Mouse (Mus musculus) hindbrain, embryonic 13.5 days (tissue): ENCODE results near the gene Rgs10. TPM values are rescaled to one million over a fixed set of nuclear protein-coding genes. Genes with fewer than 3 reads are reported as not detected.

Experiments
- ATAC-seq: fragments of 200-750 bp; cut with Nextera tagmentation; 2 replicates; pipeline ENCODE4 v1.8.0; 2017; ENCODE audit warnings: moderate TSS enrichment; ENCODE audit not compliant: low FRiP score
- H3K27ac ChIP-seq: fragments of 300-500 bp; sonication (generic); 2 replicates; pipeline ENCODE4 v1.5.1; 2015; ENCODE audit warnings: inconsistent platforms, mild to moderate bottlenecking, moderate library complexity
- H3K27me3 ChIP-seq: fragments of 300-500 bp; sonication (generic); 2 replicates; pipeline ENCODE4 v1.6.1; 2015; ENCODE audit warnings: mild to moderate bottlenecking, inconsistent platforms
- H3K36me3 ChIP-seq: fragments of 300-500 bp; sonication (generic); 2 replicates; pipeline ENCODE4 v1.6.1; 2015; ENCODE audit warnings: mild to moderate bottlenecking, inconsistent platforms
- H3K4me1 ChIP-seq: fragments of 300-500 bp; sonication (generic); replicated peaks from 2 replicates; pipeline ENCODE4 v1.6.1; 2015; ENCODE audit warnings: inconsistent platforms
- H3K4me2 ChIP-seq: fragments of 300-500 bp; sonication (generic); 2 replicates; pipeline ENCODE4 v1.6.1; 2015; ENCODE audit warnings: inconsistent platforms, mild to moderate bottlenecking, moderate library complexity
- H3K4me3 ChIP-seq: fragments of 300-500 bp; sonication (generic); 2 replicates; pipeline ENCODE4 v1.5.1; 2015; ENCODE audit warnings: mild to moderate bottlenecking, inconsistent platforms
- H3K9ac ChIP-seq: fragments of 300-500 bp; sonication (generic); 2 replicates; pipeline ENCODE4 v1.6.1; 2015; ENCODE audit warnings: mild to moderate bottlenecking, inconsistent platforms
- H3K9me3 ChIP-seq: fragments of 300-500 bp; sonication (generic); 2 replicates; pipeline ENCODE4 v1.6.1; 2016; ENCODE audit warnings: inconsistent platforms
- WGBS: fragments of 180-500 bp; shearing (Covaris S2); methylation state at CpG from one replicate; pipeline ENCODE4 v1.1.7; 2015; 5-methylcytosine and 5-hydroxymethylcytosine counted together
- polyA plus RNA-seq: library from polyadenylated mRNA; unstranded; fragments of >200 nt; fragmentation: Nextera tagmentation; extraction: Ambion mirVana; gene quantifications from 2 replicates; pipeline ENCODE4 v1.2.1, GENCODE M21; 2015

Rgs10 gene
- polyA plus RNA-seq, 1 experiment from 2014 or later, result 40.2 TPM

GRCm38 (mm10) chr7:128403586-128403985 lies 15.0 kb downstream of the Rgs10 start:
- no peak for ATAC-seq
- no peaks in the 10 kb centered on the region for H3K27me3 ChIP-seq
- no peak overlapping the region for H3K4me2 ChIP-seq
- H3K4me3 ChIP-seq, result no peak overlapping the region
- no peaks in the 10 kb centered on the region for H3K4me1 ChIP-seq
- no peaks in the 10 kb centered on the region for H3K9me3 ChIP-seq
- 85% methylated on average over 6 of the region's 6 CpGs for WGBS
- H3K27ac ChIP-seq, result no peak overlapping the region
- H3K36me3 ChIP-seq, result peaks cover 13% of the 10 kb centered on the region; the same call in 1 of the 2 replicates
- H3K9ac ChIP-seq, result no peak overlapping the region

- H3K9me3 ChIP-seq, result no peaks in the 10 kb centered on the region
- H3K36me3 ChIP-seq, result peaks cover 13% of the 10 kb centered on the region; the same call in 1 of the 2 replicates
- H3K4me2 ChIP-seq, result no peak overlapping the region
- 89% methylated on average over 10 of the region's 10 CpGs for WGBS
- no peak overlapping the region for H3K27ac ChIP-seq
- H3K27me3 ChIP-seq, result no peaks in the 10 kb centered on the region
- H3K4me1 ChIP-seq, result no peaks in the 10 kb centered on the region
- ATAC-seq, result no peak
- no peak overlapping the region for H3K4me3 ChIP-seq
- no peak overlapping the region for H3K9ac ChIP-seq
These were observed 15.4 kb downstream of the Rgs10 start for GRCm38 (mm10) chr7:128403128-128403527.

- H3K36me3 ChIP-seq, result peaks cover 13% of the 10 kb centered on the region; the same call in 1 of the 2 replicates
- H3K9me3 ChIP-seq, result no peaks in the 10 kb centered on the region
- H3K4me2 ChIP-seq, result no peak overlapping the region
- no peak overlapping the region for H3K4me3 ChIP-seq
- WGBS, result 91% methylated on average over 8 of the region's 8 CpGs
- H3K27me3 ChIP-seq, result no peaks in the 10 kb centered on the region
- no peaks in the 10 kb centered on the region for H3K4me1 ChIP-seq
- H3K27ac ChIP-seq, result no peak overlapping the region
- ATAC-seq, result no peak
- H3K9ac ChIP-seq, result no peak overlapping the region
These were observed 16.0 kb downstream of the Rgs10 start for GRCm38 (mm10) chr7:128402577-128402976.

- H3K27ac ChIP-seq, result no peak overlapping the region
- 80% methylated on average over 4 of the region's 4 CpGs for WGBS
- H3K27me3 ChIP-seq, result no peaks in the 10 kb centered on the region
- no peak overlapping the region for H3K4me2 ChIP-seq
- H3K4me1 ChIP-seq, result no peaks in the 10 kb centered on the region
- no peaks in the 10 kb centered on the region for H3K9me3 ChIP-seq
- peaks cover 13% of the 10 kb centered on the region; the same call in 1 of the 2 replicates for H3K36me3 ChIP-seq
- H3K9ac ChIP-seq, result no peak overlapping the region
- ATAC-seq, result no peak
- H3K4me3 ChIP-seq, result no peak overlapping the region
These were observed 19.9 kb downstream of the Rgs10 start for GRCm38 (mm10) chr7:128398664-128399063.

- no peak for ATAC-seq
- H3K4me1 ChIP-seq, result 0 out of 2 replicates have a peak, but pooled peaks cover 3% of the 10 kb centered on the region
- H3K36me3 ChIP-seq, result peaks cover 8% of the 10 kb centered on the region; the same call in 1 of the 2 replicates
- no peak overlapping the region for H3K9ac ChIP-seq
- 74% methylated on average over 2 of the region's 2 CpGs for WGBS
- H3K4me2 ChIP-seq, result no peak overlapping the region
- no peaks in the 10 kb centered on the region for H3K9me3 ChIP-seq
- no peak overlapping the region for H3K27ac ChIP-seq
- no peaks in the 10 kb centered on the region for H3K27me3 ChIP-seq
- H3K4me3 ChIP-seq, result no peak overlapping the region
These were observed 21.5 kb downstream of the Rgs10 start for GRCm38 (mm10) chr7:128397066-128397465.

- H3K36me3 ChIP-seq, result no peaks in the 10 kb centered on the region
- peaks cover 16% of the 10 kb centered on the region; the same call in 1 of the 2 replicates for H3K4me1 ChIP-seq
- 64% methylated on average over 4 of the region's 4 CpGs for WGBS
- no peak overlapping the region for H3K4me3 ChIP-seq
- no peak overlapping the region for H3K9ac ChIP-seq
- H3K27ac ChIP-seq, result no peak overlapping the region
- H3K27me3 ChIP-seq, result 0 out of 2 replicates have a peak, but pooled peaks cover 2% of the 10 kb centered on the region
- no peak for ATAC-seq
- no peak overlapping the region for H3K4me2 ChIP-seq
- no peaks in the 10 kb centered on the region for H3K9me3 ChIP-seq
These were observed 24.8 kb downstream of the Rgs10 start for GRCm38 (mm10) chr7:128393756-128394155.

GRCm38 (mm10) chr7:128392972-128393314 lies 25.6 kb downstream of the Rgs10 start:
- no peak overlapping the region for H3K4me2 ChIP-seq
- no peaks in the 10 kb centered on the region for H3K9me3 ChIP-seq
- 0 out of 2 replicates have a peak, but pooled peaks cover 2% of the 10 kb centered on the region for H3K27me3 ChIP-seq
- no peak overlapping the region for H3K27ac ChIP-seq
- no peaks in the 10 kb centered on the region for H3K36me3 ChIP-seq
- H3K4me1 ChIP-seq, result peaks cover 16% of the 10 kb centered on the region; the same call in 1 of the 2 replicates
- WGBS, result 48% methylated on average over 5 of the region's 5 CpGs
- H3K4me3 ChIP-seq, result no peak overlapping the region
- no peak for ATAC-seq
- H3K9ac ChIP-seq, result no peak overlapping the region

- Histone ChIP-seq H3K4me1 (peaks cover 16% of the 10 kb centered on the region; the same call in 1 of the 2 replicates), H3K4me3 (no peak overlapping the region), H3K36me3 (no peaks in the 10 kb centered on the region), H3K9me3 (no peaks in the 10 kb centered on the region), H3K27me3 (0 out of 2 replicates have a peak, but pooled peaks cover 2% of the 10 kb centered on the region), H3K4me2 (no peak overlapping the region), H3K9ac (peak overlapping the region; percentile 20; the same call in 1 of the 2 replicates), H3K27ac (no peak overlapping the region)
- 83% methylated on average over 18 of the region's 18 CpGs for WGBS
- ATAC-seq, result no peak
These were observed 26.2 kb downstream of the Rgs10 start for GRCm38 (mm10) chr7:128392071-128392971.

- 0 out of 2 replicates have a peak, but pooled peaks cover 2% of the 10 kb centered on the region for H3K27me3 ChIP-seq
- H3K4me3 ChIP-seq, result no peak overlapping the region
- H3K27ac ChIP-seq, result no peak overlapping the region
- no peak overlapping the region for H3K4me2 ChIP-seq
- H3K9me3 ChIP-seq, result no peaks in the 10 kb centered on the region
- no peaks in the 10 kb centered on the region for H3K36me3 ChIP-seq
- no peak for ATAC-seq
- WGBS, result 53% methylated on average over 12 of the region's 12 CpGs
- H3K4me1 ChIP-seq, result peaks cover 16% of the 10 kb centered on the region; the same call in 1 of the 2 replicates
- no peak overlapping the region for H3K9ac ChIP-seq
These were observed 27.1 kb downstream of the Rgs10 start for GRCm38 (mm10) chr7:128391267-128392057.

GRCm38 (mm10) chr7:128388968-128389367 lies 29.6 kb downstream of the Rgs10 start:
- 30% methylated on average over 7 of the region's 7 CpGs for WGBS
- no peak overlapping the region for H3K4me3 ChIP-seq
- no peak overlapping the region for H3K4me2 ChIP-seq
- H3K9me3 ChIP-seq, result no peaks in the 10 kb centered on the region
- H3K27me3 ChIP-seq, result 0 out of 2 replicates have a peak, but pooled peaks cover 2% of the 10 kb centered on the region
- H3K27ac ChIP-seq, result no peak overlapping the region
- H3K36me3 ChIP-seq, result no peaks in the 10 kb centered on the region
- H3K9ac ChIP-seq, result no peak overlapping the region
- no peak for ATAC-seq
- H3K4me1 ChIP-seq, result peaks cover 16% of the 10 kb centered on the region; the same call in 1 of the 2 replicates

- ATAC-seq, result no peak
- WGBS, result 82% methylated on average over 10 of the region's 10 CpGs
These were observed 34.7 kb downstream of the Rgs10 start for GRCm38 (mm10) chr7:128383726-128384463.

More at GRCm38 (mm10) chr7:128383726-128384463, 34.7 kb downstream of the Rgs10 start:
- Histone ChIP-seq H3K36me3 (no peaks in the 10 kb centered on the region), H3K27me3 (no peaks in the 10 kb centered on the region), H3K9me3 (no peaks in the 10 kb centered on the region), H3K4me3 (no peak overlapping the region), H3K27ac (no peak overlapping the region), H3K4me1 (0 out of 2 replicates have a peak, but pooled peaks cover under 1% of the 10 kb centered on the region), H3K4me2 (no peak overlapping the region), H3K9ac (no peak overlapping the region)
